Mouse (Mus musculus) liver, embryonic 14.5 days (tissue): ENCODE measurements at regions not wholly inside any gene's neighbourhood (a gene's known extent, or its start where the extent isn't known, plus 50 kb on each side); places are given as distances from the start of the nearest gene placed in this dataset.

Source experiments
- CTCF ChIP-seq: IDR thresholded peaks from 2 replicates; pipeline ENCODE4 v1.5.1; 2016; ENCODE audit warnings: antibody characterized with exemption, low read depth, control low read depth
- EP300 ChIP-seq: IDR thresholded peaks from 2 replicates; pipeline ENCODE4 v1.6.1; 2016; ENCODE audit warnings: antibody characterized with exemption, low read depth

DNA sequence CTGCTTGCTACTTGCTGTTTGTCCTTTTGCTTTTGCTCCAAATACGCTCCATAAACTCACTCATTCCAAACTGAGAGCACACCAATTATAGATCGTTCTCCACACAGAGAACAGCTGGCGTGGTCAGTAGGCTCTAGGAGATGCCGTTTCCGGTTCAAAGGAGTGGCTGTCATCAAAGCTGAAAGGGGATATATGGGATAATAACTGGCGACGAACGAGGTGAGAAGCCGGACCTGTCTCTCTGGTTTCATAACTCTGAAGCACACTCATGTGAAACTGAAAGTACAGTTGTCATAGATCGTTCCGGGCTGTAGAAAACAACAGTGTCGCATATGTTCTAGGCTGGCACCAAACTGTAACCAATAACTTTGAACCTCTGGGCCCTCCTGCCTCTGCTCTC, 1137.6 kb upstream of the Gulo start:
- no peak for TF ChIP-seq CTCF
- no peak for TF ChIP-seq EP300
